Mouse (Mus musculus): ENCODE data around the gene Tomm20l.

- TF ChIP-seq POLR2A (IDR thresholded peaks at IDR 0.05; ENCODE audit: low read depth, low read length) (no peak), CTCF (conservative IDR thresholded peaks at IDR 0.05; ENCODE audit: insufficient read depth, insufficient read length, low read depth, low read length) (0 out of 2 replicates have a peak, but pooled peaks have one; percentile 10)
Observed at GRCm38 (mm10) chr12:71147641-71148040, 36.4 kb downstream of the Tomm20l start.
